Mouse (Mus musculus) heart, adult 2 months (tissue): ENCODE measurements around the gene Zfand3. TPM values are rescaled to one million over a fixed set of nuclear protein-coding genes. Genes with fewer than 3 reads are reported as not detected.
A peak's percentile ranks its signal among the peaks of the same experiment; 100 is the strongest.

Source experiments
- DNase-seq, 2 experiments: peaks; one replicate each; pipeline ENCODE4 v3.0.0; 2021
- H3K27ac ChIP-seq: fragments of 200-600 bp; 2 replicates; pipeline ENCODE4 v1.8.1; 2022
- H3K27me3 ChIP-seq: fragments of 200-500 bp; 2 replicates; pipeline ENCODE4 v1.6.1; 2012; ENCODE audit warnings: mild to moderate bottlenecking, low read length, inconsistent platforms, mixed read lengths; ENCODE audit not compliant: control insufficient read depth, insufficient read depth
- H3K36me3 ChIP-seq: fragments of 200-500 bp; 2 replicates; pipeline ENCODE4 v1.6.1; 2012; ENCODE audit warnings: low read length, inconsistent platforms; ENCODE audit not compliant: control insufficient read depth, insufficient read depth
- H3K4me1 ChIP-seq: fragments of 200-500 bp; 2 replicates; pipeline ENCODE4 v1.6.1; 2011; ENCODE audit warnings: low read length; ENCODE audit not compliant: control insufficient read depth, insufficient read depth
- H3K4me3 ChIP-seq: fragments of 200-600 bp; 2 replicates; pipeline ENCODE4 v1.8.1; 2022
- H3K79me2 ChIP-seq: fragments of 200-500 bp; replicated peaks from 2 replicates; pipeline ENCODE4 v1.6.1; 2012; ENCODE audit warnings: mild to moderate bottlenecking, inconsistent platforms, low read length, moderate library complexity, mixed read lengths; ENCODE audit not compliant: control insufficient read depth, insufficient read depth
- H3K9ac ChIP-seq: fragments of 200-500 bp; 2 replicates; pipeline ENCODE4 v1.6.1; 2012; ENCODE audit warnings: low read depth, mild to moderate bottlenecking, control low read depth, inconsistent platforms, low read length, mixed read lengths
- CTCF ChIP-seq: fragments of 200-600 bp; IDR thresholded peaks from 2 replicates; pipeline ENCODE4 v1.8.1; 2022; ENCODE audit warnings: antibody characterized with exemption, mild to moderate bottlenecking, moderate library complexity
- EP300 ChIP-seq: fragments of 200-500 bp; IDR thresholded peaks from 2 replicates; pipeline ENCODE4 v1.6.1; 2011; ENCODE audit warnings: low read depth, low read length, control low read depth; ENCODE audit not compliant: insufficient read depth
- POLR2A ChIP-seq: fragments of 200-500 bp; IDR thresholded peaks from 2 replicates; pipeline ENCODE4 v1.6.1; 2011; ENCODE audit warnings: mild to moderate bottlenecking, low read depth, low read length, control low read depth; ENCODE audit not compliant: insufficient read depth
- WGBS: fragments of 180-500 bp; shearing (Covaris S2); methylation state at CpG from one replicate; pipeline ENCODE4 v1.1.7; 2018; 5-methylcytosine and 5-hydroxymethylcytosine counted together
- intact Hi-C: fragments of 180-260 bp; cut with DNase I; formaldehyde crosslinking; loops from one replicate; pipeline ENCODE4 v1.15.1; 2025
- polyA plus RNA-seq: library from polyadenylated mRNA; depleted of rRNA; stranded (reverse); fragments of >200 nt; gene quantifications from 2 replicates; pipeline ENCODE4 v1.2.3, GENCODE M21; 2012
- total RNA-seq, 2 experiments: library from RNA; stranded (reverse); gene quantifications; 2 replicates each; pipeline ENCODE4 v1.2.3; 2021

The Zfand3 gene
- total and polyA plus RNA-seq, 3 experiments = 106 to 149 (median 130) TPM

- H3K79me2 ChIP-seq = peaks cover 11% of the 10 kb centered on the region
- intact Hi-C loops = loop anchor here (5.0 to 10.0 kb wide), 2 partner anchors 44 to 136 kb away; no protein-coding TSS in a partner anchor
- H3K4me3 ChIP-seq = no peak overlapping the region
- no peaks in the 10 kb centered on the region for H3K27me3 ChIP-seq
- WGBS = 12% methylated on average over 3 of the region's 3 CpGs
- peaks cover 21% of the 10 kb centered on the region for H3K4me1 ChIP-seq
- H3K36me3 ChIP-seq = peaks cover 26% of the 10 kb centered on the region
- TF ChIP-seq POLR2A (no peak), EP300 (0 out of 2 replicates have a peak, but pooled peaks have one; percentile 15), CTCF (peak; percentile 57)
- no peak overlapping the region for H3K9ac ChIP-seq
- peak overlapping the region; percentile 24; the same call in 1 of the 2 replicates for H3K27ac ChIP-seq
- DNase-seq = peak in 1 of 2 experiments; percentile 24
These were observed 54.1 kb downstream of the Zfand3 start for GRCm38 (mm10) chr17:30058594-30058993.

- TF ChIP-seq EP300 (no peak), CTCF (no peak), POLR2A (no peak)
- intact Hi-C loops = loop anchor here (5.0 to 10.0 kb wide), 2 partner anchors 43 to 136 kb away; no protein-coding TSS in a partner anchor
- Histone ChIP-seq H3K36me3 (peaks cover 23% of the 10 kb centered on the region), H3K27ac (peak overlapping the region; percentile 24; the same call in 1 of the 2 replicates), H3K79me2 (peaks cover 11% of the 10 kb centered on the region), H3K9ac (0 out of 2 replicates have a peak overlapping the region, but pooled peaks have one; percentile 15), H3K4me1 (peaks cover 23% of the 10 kb centered on the region), H3K4me3 (no peak overlapping the region), H3K27me3 (no peaks in the 10 kb centered on the region)
- WGBS = 41% methylated on average over 5 of the region's 5 CpGs
- no peak for DNase-seq
These were observed 54.5 kb downstream of the Zfand3 start for GRCm38 (mm10) chr17:30059066-30059465.

- no peak for TF ChIP-seq CTCF
- TF ChIP-seq POLR2A = no peak
- TF ChIP-seq EP300 = no peak
- H3K79me2 ChIP-seq = peaks cover 12% of the 10 kb centered on the region
- no peak overlapping the region for H3K9ac ChIP-seq
- no peak for DNase-seq
- H3K4me1 ChIP-seq = peaks cover 21% of the 10 kb centered on the region
- intact Hi-C loops = no loop called here
- H3K27me3 ChIP-seq = no peaks in the 10 kb centered on the region
- H3K36me3 ChIP-seq = peaks cover 22% of the 10 kb centered on the region
- WGBS = 84% methylated on average over 8 of the region's 8 CpGs
- H3K4me3 ChIP-seq = no peak overlapping the region
- no peak overlapping the region for H3K27ac ChIP-seq
These were observed 56.7 kb downstream of the Zfand3 start for GRCm38 (mm10) chr17:30061100-30061837.

- H3K36me3 ChIP-seq = peaks cover 18% of the 10 kb centered on the region
- WGBS = 34% methylated on average over 3 of the region's 3 CpGs
- intact Hi-C loops = loop anchor here (2.0 kb wide), 1 partner anchor 15 kb away; no protein-coding TSS in a partner anchor
These were observed 59.3 kb downstream of the Zfand3 start for GRCm38 (mm10) chr17:30063849-30064248.

GRCm38 (mm10) chr17:30064746-30065145 lies 60.2 kb downstream of the Zfand3 start:
- DNase-seq = no peak
- intact Hi-C loops = loop anchor here (2.0 kb wide), 1 partner anchor 14 kb away; no protein-coding TSS in a partner anchor

More at GRCm38 (mm10) chr17:30063849-30064248, 59.3 kb downstream of the Zfand3 start:
- H3K27me3 ChIP-seq = no peaks in the 10 kb centered on the region
- H3K4me1 ChIP-seq = peaks cover 16% of the 10 kb centered on the region
- H3K79me2 ChIP-seq = peaks cover 15% of the 10 kb centered on the region
- H3K9ac ChIP-seq = no peak overlapping the region
- H3K27ac ChIP-seq = no peak overlapping the region
- H3K4me3 ChIP-seq = no peak overlapping the region
- no peak for DNase-seq
- no peak for TF ChIP-seq CTCF
- no peak for TF ChIP-seq POLR2A
- TF ChIP-seq EP300 = no peak

GRCm38 (mm10) chr17:30069776-30070175 lies 65.2 kb downstream of the Zfand3 start:
- H3K9ac ChIP-seq = no peak overlapping the region

More at GRCm38 (mm10) chr17:30064746-30065145, 60.2 kb downstream of the Zfand3 start:
- TF ChIP-seq EP300 = no peak
- H3K79me2 ChIP-seq = peaks cover 13% of the 10 kb centered on the region
- peaks cover 11% of the 10 kb centered on the region for H3K4me1 ChIP-seq
- H3K36me3 ChIP-seq = peaks cover 12% of the 10 kb centered on the region
- no peak overlapping the region for H3K9ac ChIP-seq
- no peak overlapping the region for H3K4me3 ChIP-seq
- no peaks in the 10 kb centered on the region for H3K27me3 ChIP-seq
- H3K27ac ChIP-seq = no peak overlapping the region
- 52% methylated on average over 4 of the region's 4 CpGs for WGBS

More at GRCm38 (mm10) chr17:30069776-30070175, 65.2 kb downstream of the Zfand3 start:
- peaks cover 11% of the 10 kb centered on the region for H3K4me1 ChIP-seq
- no peaks in the 10 kb centered on the region for H3K27me3 ChIP-seq
- H3K36me3 ChIP-seq = peaks cover 16% of the 10 kb centered on the region
- no peak overlapping the region for H3K27ac ChIP-seq
- no peak overlapping the region for H3K4me3 ChIP-seq
- H3K79me2 ChIP-seq = peaks cover 15% of the 10 kb centered on the region
- TF ChIP-seq EP300 (no peak), CTCF (no peak), POLR2A (no peak)
- 88% methylated on average over 3 of the region's 3 CpGs for WGBS
- intact Hi-C loops = no loop called here
- DNase-seq = no peak
